ENCODE assay signal across 8 mouse cellular contexts in genomic region chr14:45507923-45508322, GRCm38 (mm10). TPM values are rescaled to one million over a fixed set of nuclear protein-coding genes. Genes with fewer than 3 reads are reported as not detected.
DNase-seq lines count a peak whose midpoint lies in the region; ATAC-seq and TF ChIP-seq lines count a peak whose summit lies in the region.

No protein-coding gene starts in this region.

- peaks cover 65% of the 10 kb centered on the region for H3K4me1 ChIP-seq in liver, adult 2 months (ENCODE audit: control insufficient read depth, insufficient read depth, low read length)
- peaks cover 4% of the 10 kb centered on the region for H3K4me1 ChIP-seq in liver, embryonic 11.5 days (replicated peaks; ENCODE audit: control insufficient read depth, insufficient read depth, low read length)
- H3K4me1 ChIP-seq in heart, adult 2 months (ENCODE audit: control insufficient read depth, insufficient read depth, low read length) = peaks cover 53% of the 10 kb centered on the region
- peaks cover 50% of the 10 kb centered on the region for H3K4me1 ChIP-seq in kidney, adult 2 months (ENCODE audit: control insufficient read depth, insufficient read depth, low read length)
- H3K4me1 ChIP-seq in midbrain, embryonic 13.5 days (replicated peaks) = peaks cover 34% of the 10 kb centered on the region

- peaks cover 2% of the 10 kb centered on the region for H3K36me3 ChIP-seq in liver, adult 2 months (ENCODE audit: control insufficient read depth, insufficient read depth, low read length)
- H3K36me3 ChIP-seq in liver, embryonic 11.5 days (ENCODE audit: control insufficient read depth, insufficient read depth, low read length) = no peaks in the 10 kb centered on the region
- peaks cover 75% of the 10 kb centered on the region for H3K36me3 ChIP-seq in heart, adult 2 months (ENCODE audit: control insufficient read depth, insufficient read depth, low read length)
- no peaks in the 10 kb centered on the region for H3K36me3 ChIP-seq in kidney, adult 2 months (ENCODE audit: control insufficient read depth, insufficient read depth, low read length)
- peaks cover 14% of the 10 kb centered on the region; the same call in 1 of the 2 replicates for H3K36me3 ChIP-seq in midbrain, embryonic 13.5 days

- no peak for TF ChIP-seq EP300 in heart, adult 2 months (IDR thresholded peaks at IDR 0.05; ENCODE audit: insufficient read depth, low read depth, low read length)

- ATAC-seq in liver, embryonic 11.5 days (replicated peaks; ENCODE audit: low FRiP score) = no peak
- ATAC-seq in midbrain, embryonic 13.5 days = no peak

- H3K4me3 ChIP-seq in liver, adult 2 months (ENCODE audit: insufficient read depth, low read depth, low read length) = no peak overlapping the region
- no peak overlapping the region for H3K4me3 ChIP-seq in liver, embryonic 11.5 days (ENCODE audit: low read depth, low read length)
- no peak overlapping the region for H3K4me3 ChIP-seq in heart, adult 2 months
- no peak overlapping the region for H3K4me3 ChIP-seq in kidney, adult 2 months (ENCODE audit: insufficient read depth, low read depth, low read length)
- H3K4me3 ChIP-seq in midbrain, embryonic 13.5 days (replicated peaks) = no peak overlapping the region

- peak overlapping the region; percentile 68 for H3K27ac ChIP-seq in liver, adult 2 months (replicated peaks; ENCODE audit: insufficient read depth, low read depth, low read length)
- H3K27ac ChIP-seq in liver, embryonic 11.5 days (ENCODE audit: low read depth, low read length) = no peak overlapping the region
- H3K27ac ChIP-seq in heart, adult 2 months = peak overlapping the region; percentile 70
- peak overlapping the region; percentile 62 for H3K27ac ChIP-seq in kidney, adult 2 months (ENCODE audit: insufficient read depth, low read depth, low read length)
- H3K27ac ChIP-seq in midbrain, embryonic 13.5 days = peak overlapping the region; percentile 36

- no peaks in the 10 kb centered on the region for H3K27me3 ChIP-seq in liver, adult 2 months (ENCODE audit: control insufficient read depth, insufficient read depth, low read length)
- no peaks in the 10 kb centered on the region for H3K27me3 ChIP-seq in liver, embryonic 11.5 days (replicated peaks; ENCODE audit: control insufficient read depth, insufficient read depth, low read length)
- H3K27me3 ChIP-seq in heart, adult 2 months (ENCODE audit: control insufficient read depth, insufficient read depth, low read length) = no peaks in the 10 kb centered on the region
- no peaks in the 10 kb centered on the region for H3K27me3 ChIP-seq in kidney, adult 2 months (replicated peaks; ENCODE audit: control insufficient read depth, insufficient read depth, low read length)
- no peaks in the 10 kb centered on the region for H3K27me3 ChIP-seq in midbrain, embryonic 13.5 days

- no peak overlapping the region for H3K4me2 ChIP-seq in liver, embryonic 11.5 days
- no peak overlapping the region for H3K4me2 ChIP-seq in midbrain, embryonic 13.5 days (replicated peaks)

- no peak for DNase-seq in liver, adult 2 months (ENCODE audit: extremely low read depth, low read depth, low spot score)
- DNase-seq in liver, embryonic 11.5 days (ENCODE audit: low spot score) = no peak
- DNase-seq in heart, adult 2 months = peak in 1 of 2 experiments; percentile 69
- peak; percentile 81 for DNase-seq in kidney, adult 2 months
- no peak for DNase-seq in cerebellum, adult 9-11 months
- no peak for DNase-seq in thymus, postnatal 0 days (ENCODE audit: low spot score)
- no peak for DNase-seq in right cerebral cortex, postnatal 36 days (ENCODE audit: low spot score in 2 of 2)

- TF ChIP-seq CTCF in liver, adult 2 months (IDR thresholded peaks at IDR 0.05; ENCODE audit: low read depth, low read length) = no peak
- no peak for TF ChIP-seq CTCF in heart, adult 2 months (IDR thresholded peaks at IDR 0.05)
- no peak for TF ChIP-seq CTCF in kidney, adult 2 months (conservative IDR thresholded peaks at IDR 0.05; ENCODE audit: insufficient read depth, insufficient read length, low read depth, low read length)

- intact Hi-C loops in heart, adult 2 months (cut with DNase I) = loop anchor here (2.0 kb wide), 1 partner anchor 21 kb away; no protein-coding TSS in a partner anchor

- no peak overlapping the region for H3K9ac ChIP-seq in liver, adult 2 months (ENCODE audit: low read depth, low read length)
- H3K9ac ChIP-seq in liver, embryonic 11.5 days (ENCODE audit: low read depth, low read length) = no peak overlapping the region
- H3K9ac ChIP-seq in heart, adult 2 months (ENCODE audit: low read depth, low read length) = peak overlapping the region; percentile 13; the same call in 1 of the 2 replicates
- H3K9ac ChIP-seq in midbrain, embryonic 13.5 days (replicated peaks) = peak overlapping the region; percentile 43; the same call in 1 of the 2 replicates

- H3K79me2 ChIP-seq in liver, adult 2 months (ENCODE audit: control insufficient read depth, insufficient read depth, low read length) = peaks cover 60% of the 10 kb centered on the region
- peaks cover 20% of the 10 kb centered on the region for H3K79me2 ChIP-seq in heart, adult 2 months (replicated peaks; ENCODE audit: control insufficient read depth, insufficient read depth, low read length)

- no peak for TF ChIP-seq POLR2A in liver, adult 2 months (IDR thresholded peaks at IDR 0.05; ENCODE audit: extremely low read depth, insufficient read depth, low read length)
- no peak for TF ChIP-seq POLR2A in heart, adult 2 months (IDR thresholded peaks at IDR 0.05; ENCODE audit: insufficient read depth, low read depth, low read length)
- no peak for TF ChIP-seq POLR2A in kidney, adult 2 months (IDR thresholded peaks at IDR 0.05; ENCODE audit: low read depth, low read length)

- 11% methylated on average over 4 of the region's 4 CpGs for WGBS in liver, adult 2 months
- WGBS in liver, embryonic 11.5 days = 48% methylated on average over 4 of the region's 4 CpGs
- WGBS in heart, adult 2 months = 2% methylated on average over 4 of the region's 4 CpGs
- WGBS in kidney, adult 2 months = 11% methylated on average over 4 of the region's 4 CpGs
- 62% methylated on average over 4 of the region's 4 CpGs for WGBS in midbrain, embryonic 13.5 days

- H3K9me3 ChIP-seq in liver, embryonic 11.5 days (ENCODE audit: control insufficient read depth, low read length) = no peaks in the 10 kb centered on the region
- no peaks in the 10 kb centered on the region for H3K9me3 ChIP-seq in midbrain, embryonic 13.5 days

RNA-seq across cellular contexts. Expression of gene Fermt2, which starts 22.0 kb away (rescaled TPM):
- total RNA-seq in liver, adult 2 months (2014; rRNA removed) = 95.1 and 104 TPM in 2 replicates
- 37.4 and 49.7 TPM in 2 replicates for polyA plus RNA-seq in liver, adult 2 months (2012; rRNA removed)
- 57.6 and 61.9 TPM in 2 replicates for polyA plus RNA-seq in liver, embryonic 11.5 days (2014; fragmentation: Nextera tagmentation; extraction: Ambion mirVana)
- total RNA-seq in heart, adult 2 months (2021) = 100 to 1,000 TPM; 230 to 250 TPM
- polyA plus RNA-seq in heart, adult 2 months (2012; rRNA removed) = 80.7 and 175 TPM in 2 replicates
- 40.8 and 47.2 TPM in 2 replicates for polyA plus RNA-seq in kidney, adult 2 months (2012; rRNA removed)
- 53.0 and 53.5 TPM in 2 replicates for polyA plus RNA-seq in midbrain, embryonic 13.5 days (2015; fragmentation: Nextera tagmentation; extraction: Ambion mirVana)
- polyA plus RNA-seq in thymus, postnatal 0 days (2015; fragmentation: Nextera tagmentation; extraction: Ambion mirVana) = 24.0 and 27.0 TPM in 2 replicates

Comparison
In these comparisons a context has a peak if more than half of its experiments do, and no peak if none do; other contexts are left out.
1. H3K9ac ChIP-seq: peak in heart, adult 2 months (single experiment) and midbrain, embryonic 13.5 days (single experiment); none in liver, adult 2 months (single experiment) and liver, embryonic 11.5 days (single experiment).